Mouse (Mus musculus) bone marrow macrophage, adult 2 months (primary cell): ENCODE data around the gene Phxr2.

Source experiments
- CTCF ChIP-seq: IDR thresholded peaks from 2 replicates; pipeline ENCODE4 v1.5.1; 2012; ENCODE audit warnings: low read depth, mild to moderate bottlenecking, low read length, moderate library complexity
- POLR2A ChIP-seq: IDR thresholded peaks from 2 replicates; pipeline ENCODE4 v1.6.1; 2012; ENCODE audit warnings: mild to moderate bottlenecking, low read depth, low read length, borderline replicate concordance

DNA sequence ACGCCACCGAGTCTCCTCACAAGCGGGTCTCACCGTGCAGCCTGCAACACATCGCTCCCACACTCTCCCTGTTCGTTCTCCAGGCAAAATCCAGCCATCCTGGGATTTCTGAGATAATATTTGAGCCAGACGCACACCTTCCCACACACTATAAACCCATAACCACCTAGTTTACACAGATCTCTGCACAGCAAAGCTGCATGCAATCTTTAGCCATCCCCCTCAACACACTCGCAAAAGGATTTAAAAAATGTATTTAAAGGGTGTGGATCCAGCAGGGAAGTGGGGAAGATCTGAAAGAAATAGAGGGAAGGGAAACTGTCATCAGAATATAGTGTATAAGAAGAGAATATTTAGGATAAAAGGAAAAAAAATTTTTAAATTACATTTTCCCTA is 9.9 kb downstream of the Phxr2 start:
- TF ChIP-seq POLR2A, result no peak
- no peak for TF ChIP-seq CTCF
